Mouse (Mus musculus): ENCODE measurements around the gene Ccdc175.

Ccdc175 gene

GRCm38 (mm10) chr12:72102776-72103175 is 82.1 kb downstream of the Ccdc175 start:
- no peak for DNase-seq (ENCODE audit: low spot score in 2 of 2)

GRCm38 (mm10) chr12:72096966-72097365 is 87.9 kb downstream of the Ccdc175 start:
- DNase-seq (ENCODE audit: low spot score in 2 of 2): no peak

- DNase-seq (ENCODE audit: low spot score in 2 of 2): no peak
These were observed 95.0 kb downstream of the Ccdc175 start for GRCm38 (mm10) chr12:72089802-72090201.

GRCm38 (mm10) chr12:72086166-72086825 is 98.5 kb downstream of the Ccdc175 start:
- DNase-seq (ENCODE audit: low spot score in 2 of 2): peak in 1 of 2 experiments; percentile 18

GRCm38 (mm10) chr12:72085329-72086165 is 99.3 kb downstream of the Ccdc175 start, which contains the start of the genes L3hypdh and Jkamp:
Gene L3hypdh, minus strand, starts transcription at chr12:72085439.
Gene Jkamp, plus strand, starts transcription at chr12:72085589.
- DNase-seq (ENCODE audit: low spot score in 2 of 2): peak; percentile 99

- DNase-seq (ENCODE audit: low spot score in 2 of 2): no peak
These were observed 99.9 kb downstream of the Ccdc175 start for GRCm38 (mm10) chr12:72085024-72085328.

GRCm38 (mm10) chr12:72084261-72085023 is 100.4 kb downstream of the Ccdc175 start:
- peak in 1 of 2 experiments; percentile 32 for DNase-seq (ENCODE audit: low spot score in 2 of 2)

- DNase-seq (ENCODE audit: low spot score in 2 of 2): no peak
These were observed 101.6 kb downstream of the Ccdc175 start for GRCm38 (mm10) chr12:72083265-72083664.

GRCm38 (mm10) chr12:72082370-72082769 is 102.5 kb downstream of the Ccdc175 start:
- no peak for DNase-seq (ENCODE audit: low spot score in 2 of 2)

- no peak for DNase-seq (ENCODE audit: low spot score in 2 of 2)
These were observed 102.9 kb downstream of the Ccdc175 start for GRCm38 (mm10) chr12:72081961-72082360.

- DNase-seq (ENCODE audit: low spot score in 2 of 2): no peak
These were observed 106.6 kb downstream of the Ccdc175 start for GRCm38 (mm10) chr12:72078248-72078647.

GRCm38 (mm10) chr12:72070327-72071269 is 114.2 kb downstream of the Ccdc175 start, which contains the start of gene Gpr135:
Gene Gpr135, minus strand, starts transcription at chr12:72071125.
- DNase-seq (ENCODE audit: low spot score in 2 of 2): peak; percentile 57 to 87

- DNase-seq (ENCODE audit: low spot score in 2 of 2): no peak
These were observed 115.1 kb downstream of the Ccdc175 start for GRCm38 (mm10) chr12:72069626-72070326.

- DNase-seq (ENCODE audit: low spot score in 2 of 2): no peak
These were observed 127.0 kb downstream of the Ccdc175 start for GRCm38 (mm10) chr12:72057780-72058179.

- no peak for DNase-seq (ENCODE audit: low spot score in 2 of 2)
These were observed 131.0 kb downstream of the Ccdc175 start for GRCm38 (mm10) chr12:72053851-72054250.

- no peak for DNase-seq (ENCODE audit: low spot score in 2 of 2)
These were observed 131.5 kb downstream of the Ccdc175 start for GRCm38 (mm10) chr12:72053303-72053702.

- no peak for DNase-seq (ENCODE audit: low spot score in 2 of 2)
These were observed 132.3 kb downstream of the Ccdc175 start for GRCm38 (mm10) chr12:72052571-72052970.
